Mouse (Mus musculus) midbrain, embryonic 12.5 days (tissue): ENCODE data around the gene Tbc1d17. TPM values are rescaled to one million over a fixed set of nuclear protein-coding genes. Genes with fewer than 3 reads are reported as not detected.
A peak's percentile ranks its signal among the peaks of the same experiment; 100 is the strongest.

Experiments
- ATAC-seq: fragments of 200-750 bp; cut with Nextera tagmentation; 2 replicates; pipeline ENCODE4 v1.8.0; 2017; ENCODE audit warnings: low read depth, moderate TSS enrichment, moderate library complexity; ENCODE audit not compliant: low FRiP score
- H3K27ac ChIP-seq: fragments of 300-500 bp; sonication (generic); replicated peaks from 2 replicates; pipeline ENCODE4 v1.5.1; 2016; ENCODE audit warnings: mild to moderate bottlenecking
- H3K27me3 ChIP-seq: fragments of 300-500 bp; sonication (generic); 2 replicates; pipeline ENCODE4 v1.6.1; 2016; ENCODE audit warnings: mild to moderate bottlenecking
- H3K36me3 ChIP-seq: fragments of 300-500 bp; sonication (generic); 2 replicates; pipeline ENCODE4 v1.6.1; 2016
- H3K4me1 ChIP-seq: fragments of 300-500 bp; sonication (generic); 2 replicates; pipeline ENCODE4 v1.6.1; 2016
- H3K4me2 ChIP-seq: fragments of 300-500 bp; sonication (generic); replicated peaks from 2 replicates; pipeline ENCODE4 v1.6.1; 2016; ENCODE audit warnings: mild to moderate bottlenecking, moderate library complexity
- H3K4me3 ChIP-seq: fragments of 300-500 bp; sonication (generic); 2 replicates; pipeline ENCODE4 v1.5.1; 2016; ENCODE audit warnings: mild to moderate bottlenecking
- H3K9ac ChIP-seq: fragments of 300-500 bp; sonication (generic); replicated peaks from 2 replicates; pipeline ENCODE4 v1.6.1; 2016; ENCODE audit warnings: mild to moderate bottlenecking, moderate library complexity
- H3K9me3 ChIP-seq: fragments of 300-500 bp; sonication (generic); 2 replicates; pipeline ENCODE4 v1.6.1; 2016; ENCODE audit warnings: mild to moderate bottlenecking
- WGBS: fragments of 180-500 bp; shearing (Covaris S2); methylation state at CpG from one replicate; pipeline ENCODE4 v1.1.7; 2016; 5-methylcytosine and 5-hydroxymethylcytosine counted together
- polyA plus RNA-seq: library from polyadenylated mRNA; unstranded; fragments of >200 nt; fragmentation: Nextera tagmentation; extraction: Ambion mirVana; gene quantifications from 2 replicates; pipeline ENCODE4 v1.2.1, GENCODE M21; 2016

The Tbc1d17 gene
- polyA plus RNA-seq, 1 experiment from 2014 or later: 101 TPM

DNA sequence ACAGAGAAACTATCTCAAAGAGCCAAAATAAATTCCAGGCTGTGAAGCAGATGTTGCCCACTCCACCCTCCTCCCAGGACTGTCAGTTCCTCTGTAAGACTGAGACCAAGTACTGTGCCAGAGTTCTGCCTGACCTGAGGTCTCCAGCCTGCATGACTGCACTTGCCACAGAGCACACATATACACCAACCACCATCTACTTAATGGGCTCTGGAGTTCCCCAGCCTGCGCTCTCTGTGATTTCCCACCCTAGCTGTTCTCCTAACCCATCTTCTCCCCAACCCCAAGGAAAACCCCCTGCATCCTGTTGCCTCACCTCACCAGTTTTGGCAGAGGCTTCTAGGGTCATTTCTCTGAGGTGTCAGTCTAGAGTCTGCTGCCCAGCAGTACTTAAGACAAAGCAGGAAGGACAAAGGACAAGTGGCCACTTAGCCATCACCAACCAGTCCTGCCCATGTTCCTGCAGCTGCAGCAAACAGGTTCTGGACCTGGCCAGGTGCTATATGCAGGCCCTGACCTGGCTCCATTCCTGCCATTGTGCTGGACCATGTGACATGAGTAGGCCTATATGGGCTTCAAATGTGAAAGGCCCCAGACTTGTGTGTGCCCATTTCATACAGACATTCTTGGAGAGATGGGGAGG, 13.4 kb downstream of the Tbc1d17 start:
- H3K9ac ChIP-seq: no peak overlapping the region
- H3K4me1 ChIP-seq: peaks cover 12% of the 10 kb centered on the region
- no peak overlapping the region for H3K27ac ChIP-seq
- no peak overlapping the region for H3K4me3 ChIP-seq
- no peak for ATAC-seq
- 100% methylated on average over 1 of the region's 1 CpGs for WGBS
- H3K4me2 ChIP-seq: no peak overlapping the region
- H3K27me3 ChIP-seq: peaks cover 28% of the 10 kb centered on the region
- H3K9me3 ChIP-seq: no peaks in the 10 kb centered on the region
- H3K36me3 ChIP-seq: peaks cover 19% of the 10 kb centered on the region

DNA sequence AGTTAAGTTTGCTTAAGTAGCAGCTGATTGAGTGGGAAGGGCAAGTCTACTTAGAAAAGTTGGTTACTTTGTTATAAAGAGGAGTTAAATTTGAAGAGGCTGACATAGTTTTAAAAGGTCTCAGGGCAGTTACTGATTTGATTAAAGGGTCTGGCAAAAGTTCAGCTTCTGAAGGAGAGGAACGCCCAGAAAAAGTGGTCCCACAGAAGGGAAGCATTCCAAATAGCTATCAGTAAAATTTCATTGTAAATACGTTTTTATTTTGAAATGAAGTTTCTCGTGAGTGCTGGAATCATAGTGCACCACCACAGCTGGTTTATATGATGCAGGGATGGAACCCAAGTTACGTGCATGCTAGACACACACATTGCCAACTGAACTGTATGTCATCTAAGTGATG, 16.1 kb downstream of the Tbc1d17 start:
- ATAC-seq: no peak
- Histone ChIP-seq H3K36me3 (peaks cover 44% of the 10 kb centered on the region), H3K27ac (no peak overlapping the region), H3K9ac (no peak overlapping the region), H3K4me2 (no peak overlapping the region), H3K4me3 (no peak overlapping the region), H3K27me3 (peaks cover under 1% of the 10 kb centered on the region; the same call in 1 of the 2 replicates), H3K9me3 (no peaks in the 10 kb centered on the region), H3K4me1 (no peaks in the 10 kb centered on the region)
- 90% methylated on average over 4 of the region's 4 CpGs for WGBS

DNA sequence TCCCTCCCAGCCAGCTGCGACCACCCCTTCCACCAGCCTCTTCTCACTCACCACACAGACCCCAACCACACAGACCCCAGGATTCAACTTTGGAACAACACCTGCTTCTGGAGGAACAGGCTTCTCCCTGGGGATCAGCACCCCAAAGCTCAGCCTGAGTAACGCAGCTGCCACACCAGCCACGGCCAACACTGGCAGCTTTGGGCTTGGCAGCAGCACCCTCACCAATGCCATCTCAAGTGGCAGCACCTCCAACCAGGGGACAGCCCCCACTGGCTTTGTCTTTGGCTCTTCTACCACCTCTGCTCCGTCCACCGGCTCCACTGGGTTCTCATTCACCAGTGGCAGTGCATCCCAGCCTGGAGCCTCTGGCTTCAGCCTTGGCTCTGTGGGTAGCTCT, 20.2 kb downstream of the Tbc1d17 start:
- Histone ChIP-seq H3K4me3 (no peak overlapping the region), H3K9me3 (no peaks in the 10 kb centered on the region), H3K36me3 (peaks cover 48% of the 10 kb centered on the region), H3K27me3 (no peaks in the 10 kb centered on the region), H3K4me2 (no peak overlapping the region), H3K9ac (no peak overlapping the region), H3K27ac (no peak overlapping the region), H3K4me1 (peaks cover 13% of the 10 kb centered on the region; the same call in 1 of the 2 replicates)
- WGBS: 96% methylated on average over 5 of the region's 5 CpGs
- ATAC-seq: no peak

DNA sequence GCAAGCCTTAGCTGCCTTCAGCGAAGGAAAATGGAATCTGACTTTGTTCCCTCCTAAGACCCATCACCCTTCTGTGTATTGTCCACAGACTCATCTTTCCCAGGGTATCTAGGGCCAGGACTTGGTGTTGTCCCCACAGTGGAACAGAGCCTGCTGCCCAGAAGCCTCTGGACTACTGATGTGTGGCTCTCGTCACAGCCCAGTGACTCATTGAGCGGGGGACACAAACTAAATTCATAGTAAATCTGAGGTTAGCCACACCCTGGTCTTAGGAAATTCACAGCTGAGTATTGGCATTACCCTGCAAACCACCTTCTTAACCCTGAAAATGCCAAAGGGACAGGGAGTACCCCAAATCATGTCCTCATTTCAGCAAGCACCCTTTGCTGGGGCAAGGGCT, 22.1 kb downstream of the Tbc1d17 start:
- H3K9me3 ChIP-seq: no peaks in the 10 kb centered on the region

DNA sequence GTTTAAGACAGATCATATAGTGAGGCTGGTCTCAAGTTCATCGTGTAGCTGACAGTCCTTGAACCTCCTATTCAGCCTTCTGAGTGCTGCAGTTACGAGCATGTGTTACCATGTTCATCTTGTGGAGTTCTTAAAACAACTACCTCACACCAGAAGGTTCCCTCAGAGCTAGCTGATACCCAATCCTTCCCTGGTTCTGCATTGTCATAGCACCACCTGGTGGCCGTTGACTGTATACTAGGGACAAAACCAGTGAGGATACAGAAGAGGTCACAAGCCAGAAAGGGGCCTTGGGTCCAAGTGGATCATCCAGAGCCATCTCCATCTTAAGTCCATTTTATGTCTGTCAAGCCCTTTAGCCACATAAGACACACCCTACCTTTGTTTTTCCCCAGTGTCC, 24.0 kb downstream of the Tbc1d17 start:
- Histone ChIP-seq H3K9ac (no peak overlapping the region), H3K27me3 (no peaks in the 10 kb centered on the region), H3K27ac (no peak overlapping the region), H3K4me1 (peaks cover 27% of the 10 kb centered on the region), H3K4me3 (no peak overlapping the region), H3K4me2 (no peak overlapping the region), H3K36me3 (peaks cover 24% of the 10 kb centered on the region), H3K9me3 (no peaks in the 10 kb centered on the region)
- 0 out of 2 replicates have a peak, but pooled peaks have one; percentile 12 for ATAC-seq
- 37% methylated on average over 3 of the region's 3 CpGs for WGBS

More for the DNA sequence above, 22.1 kb downstream of the Tbc1d17 start:
- no peak overlapping the region for H3K27ac ChIP-seq
- no peak overlapping the region for H3K4me3 ChIP-seq
- peaks cover 17% of the 10 kb centered on the region for H3K4me1 ChIP-seq
- ATAC-seq: no peak
- H3K4me2 ChIP-seq: no peak overlapping the region
- 90% methylated on average over 3 of the region's 3 CpGs for WGBS
- H3K9ac ChIP-seq: no peak overlapping the region
- H3K27me3 ChIP-seq: no peaks in the 10 kb centered on the region
- H3K36me3 ChIP-seq: peaks cover 42% of the 10 kb centered on the region

DNA sequence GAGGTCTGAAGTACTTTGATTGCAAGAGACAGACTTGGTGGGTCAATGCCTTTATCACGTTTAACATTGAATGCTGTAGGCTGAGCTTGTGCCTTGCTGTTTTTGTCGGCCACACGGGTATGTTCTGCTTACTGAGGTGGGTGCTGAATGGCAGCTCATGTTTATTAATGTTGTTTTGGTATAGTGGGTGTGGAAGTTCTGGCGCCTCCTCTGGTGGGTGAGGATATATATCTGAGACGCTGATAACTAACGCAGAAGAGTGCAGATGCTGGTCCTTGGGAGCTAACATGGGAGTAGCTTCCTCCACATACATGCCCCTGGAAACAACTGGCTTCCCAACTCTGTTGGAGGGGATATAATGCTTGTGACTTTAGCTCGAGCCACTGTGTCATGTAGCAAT, 25.5 kb downstream of the Tbc1d17 start:
- Histone ChIP-seq H3K27me3 (no peaks in the 10 kb centered on the region), H3K36me3 (peaks cover 10% of the 10 kb centered on the region), H3K9me3 (no peaks in the 10 kb centered on the region), H3K9ac (no peak overlapping the region), H3K4me1 (peaks cover 42% of the 10 kb centered on the region), H3K4me2 (no peak overlapping the region), H3K27ac (no peak overlapping the region), H3K4me3 (no peak overlapping the region)
- WGBS: 39% methylated on average over 7 of the region's 7 CpGs
- no peak for ATAC-seq

DNA sequence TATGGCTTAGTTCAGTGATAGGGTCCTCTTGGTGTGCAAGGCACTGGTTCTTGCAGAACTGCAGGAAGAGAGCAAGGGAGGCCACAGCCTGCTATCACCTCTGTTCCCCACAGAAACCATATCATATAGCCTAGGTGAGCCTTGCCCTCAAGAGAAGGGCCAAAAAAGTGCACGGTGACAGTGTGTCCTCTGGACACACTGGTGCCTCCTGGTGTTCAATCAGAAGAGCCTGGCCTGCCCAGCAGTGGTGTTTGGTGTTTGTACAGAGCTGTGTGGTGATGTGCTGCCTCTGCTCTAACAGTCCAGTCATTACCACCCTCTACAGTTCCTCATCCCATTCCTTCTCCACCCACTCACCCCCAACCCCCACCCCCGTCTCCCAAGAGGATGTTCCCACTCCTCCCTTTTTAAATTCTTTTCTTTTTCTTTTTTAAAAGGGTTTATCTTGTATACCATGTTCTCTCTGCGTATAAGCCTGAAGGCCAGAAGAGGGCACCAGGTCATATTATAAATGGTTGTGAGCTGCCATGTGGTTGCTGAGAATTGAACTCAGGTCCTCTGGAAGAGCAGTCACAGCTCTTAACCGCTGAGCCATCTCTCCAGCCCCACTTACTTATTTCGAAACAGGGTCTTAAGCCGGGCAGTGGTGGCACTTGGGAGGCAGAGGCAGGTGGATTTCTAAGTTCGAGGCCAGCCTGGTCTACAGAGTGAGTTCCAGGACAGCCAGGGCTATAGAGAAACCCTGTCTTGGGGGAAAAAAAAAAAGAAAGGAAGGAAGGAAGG, 27.0 kb downstream of the Tbc1d17 start:
- Histone ChIP-seq H3K9me3 (no peaks in the 10 kb centered on the region), H3K9ac (no peak overlapping the region), H3K36me3 (peaks cover 7% of the 10 kb centered on the region; the same call in 1 of the 2 replicates), H3K4me2 (no peak overlapping the region), H3K4me1 (peaks cover 57% of the 10 kb centered on the region), H3K27me3 (no peaks in the 10 kb centered on the region), H3K4me3 (no peak overlapping the region), H3K27ac (no peak overlapping the region)
- WGBS: 88% methylated on average over 7 of the region's 7 CpGs
- no peak for ATAC-seq

DNA sequence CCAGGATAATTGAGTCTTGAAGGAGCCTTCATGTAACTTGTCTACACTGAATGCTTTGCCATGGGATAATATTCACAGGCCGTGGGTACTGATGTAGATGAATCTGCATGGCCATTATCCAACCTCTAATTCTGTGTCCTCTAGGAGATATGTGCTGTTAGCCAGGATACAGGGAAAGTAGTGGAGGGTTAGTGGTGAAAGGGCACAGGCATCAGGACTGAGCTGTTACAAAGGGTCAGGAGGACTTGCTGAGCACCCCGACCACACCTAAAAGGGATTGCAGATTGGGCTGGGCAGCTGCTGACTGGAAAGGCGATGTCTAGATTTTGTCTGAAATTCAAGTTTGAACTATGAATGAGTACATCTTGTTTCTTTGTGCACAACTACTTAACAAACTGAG, 28.4 kb downstream of the Tbc1d17 start:
- H3K4me1 ChIP-seq: peaks cover 57% of the 10 kb centered on the region
- H3K4me2 ChIP-seq: no peak overlapping the region; the same call in 1 of the 2 replicates

DNA sequence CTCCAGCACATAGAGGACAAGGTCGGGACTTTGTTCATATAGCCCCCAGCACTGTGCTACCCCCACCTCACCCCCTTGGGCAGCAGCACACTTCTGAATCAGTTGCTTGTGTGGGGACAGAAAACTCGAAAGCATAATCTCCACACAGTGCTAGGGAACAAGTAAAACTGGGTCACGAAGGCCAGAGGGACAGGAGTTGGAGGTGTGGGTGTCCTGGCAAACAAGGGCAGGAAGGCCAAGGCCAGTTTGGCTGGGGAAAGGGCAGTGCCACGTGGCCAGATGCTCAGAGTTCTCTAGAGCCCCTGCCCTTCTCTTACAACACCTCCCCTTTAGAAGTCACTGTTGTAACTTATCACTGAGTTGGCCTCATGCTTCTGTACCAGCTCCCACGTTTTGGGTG, 29.0 kb downstream of the Tbc1d17 start:
- H3K4me2 ChIP-seq: peak overlapping the region; percentile 87; the same call in 1 of the 2 replicates
- 72% methylated on average over 5 of the region's 5 CpGs for WGBS
- H3K27ac ChIP-seq: no peak overlapping the region
- H3K4me3 ChIP-seq: no peak overlapping the region
- no peak for ATAC-seq
- H3K9me3 ChIP-seq: no peaks in the 10 kb centered on the region
- 0 out of 2 replicates have a peak overlapping the region, but pooled peaks have one; percentile 24 for H3K9ac ChIP-seq
- 0 out of 2 replicates have a peak, but pooled peaks cover 3% of the 10 kb centered on the region for H3K36me3 ChIP-seq
- H3K27me3 ChIP-seq: no peaks in the 10 kb centered on the region
- peaks cover 59% of the 10 kb centered on the region for H3K4me1 ChIP-seq

More for the DNA sequence above, 28.4 kb downstream of the Tbc1d17 start:
- H3K27ac ChIP-seq: no peak overlapping the region
- ATAC-seq: no peak
- 0 out of 2 replicates have a peak, but pooled peaks cover 3% of the 10 kb centered on the region for H3K36me3 ChIP-seq
- H3K27me3 ChIP-seq: no peaks in the 10 kb centered on the region
- H3K9ac ChIP-seq: no peak overlapping the region
- H3K4me3 ChIP-seq: no peak overlapping the region
- H3K9me3 ChIP-seq: no peaks in the 10 kb centered on the region
- WGBS: 75% methylated on average over 3 of the region's 3 CpGs

DNA sequence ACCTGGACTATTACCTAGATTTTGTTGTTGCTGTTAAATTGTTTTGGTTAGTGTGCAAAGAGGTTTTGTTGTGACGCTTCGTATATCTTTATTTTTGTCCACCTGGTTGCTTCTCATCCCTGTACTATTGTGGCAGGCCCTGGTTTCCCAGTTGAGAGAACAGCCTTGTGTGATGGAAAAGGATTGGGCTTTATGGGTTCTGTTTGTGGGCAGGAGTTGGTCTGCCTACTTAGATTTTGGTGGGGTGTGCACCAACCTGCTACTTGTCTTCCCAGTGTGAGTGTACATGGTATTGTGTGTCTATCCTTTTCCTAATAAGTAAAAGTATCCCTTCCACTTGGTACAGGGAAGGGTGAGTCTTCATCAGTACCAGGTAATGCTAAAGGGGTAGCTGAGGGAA, 29.5 kb downstream of the Tbc1d17 start:
- H3K4me3 ChIP-seq: peak overlapping the region; percentile 89; the same call in 1 of the 2 replicates

DNA sequence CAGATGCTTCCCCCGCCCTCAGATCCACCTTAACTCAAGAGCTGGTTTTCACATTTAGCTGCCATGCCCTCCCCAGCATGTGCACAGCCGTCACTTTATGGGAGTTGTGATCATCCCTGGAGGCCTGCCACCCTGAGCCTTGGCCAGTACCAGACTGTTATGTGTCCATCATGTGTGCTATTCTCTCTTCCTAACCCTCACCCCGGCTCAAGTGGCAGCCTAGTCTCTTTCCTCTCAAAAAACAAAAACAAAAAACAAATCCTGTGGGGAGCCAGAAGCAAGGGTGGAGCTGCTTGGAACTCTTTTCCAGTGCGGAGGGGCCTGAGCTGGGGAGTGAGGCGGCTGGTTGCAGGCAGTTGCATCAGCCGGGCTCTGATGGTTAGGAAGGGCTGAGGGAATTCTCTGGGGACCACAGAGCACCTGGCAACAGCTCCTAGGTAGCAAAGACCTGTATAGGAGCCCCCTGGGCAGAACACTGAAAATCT, 30.1 kb downstream of the Tbc1d17 start:
- Histone ChIP-seq H3K9ac (peak overlapping the region; percentile 46), H3K9me3 (no peaks in the 10 kb centered on the region), H3K27me3 (no peaks in the 10 kb centered on the region), H3K4me2 (peak overlapping the region; percentile 87), H3K4me1 (peaks cover 57% of the 10 kb centered on the region), H3K27ac (0 out of 2 replicates have a peak overlapping the region, but pooled peaks have one; percentile 16), H3K4me3 (peak overlapping the region; percentile 89), H3K36me3 (0 out of 2 replicates have a peak, but pooled peaks cover 3% of the 10 kb centered on the region)
- 40% methylated on average over 6 of the region's 6 CpGs for WGBS
- no peak for ATAC-seq

More for the DNA sequence above, 29.5 kb downstream of the Tbc1d17 start:
- Histone ChIP-seq H3K27ac (0 out of 2 replicates have a peak overlapping the region, but pooled peaks have one; percentile 16), H3K4me1 (peaks cover 59% of the 10 kb centered on the region), H3K4me2 (peak overlapping the region; percentile 87), H3K27me3 (no peaks in the 10 kb centered on the region), H3K9me3 (no peaks in the 10 kb centered on the region), H3K9ac (peak overlapping the region; percentile 46; the same call in 1 of the 2 replicates), H3K36me3 (0 out of 2 replicates have a peak, but pooled peaks cover 3% of the 10 kb centered on the region)
- ATAC-seq: no peak
- 93% methylated on average over 2 of the region's 2 CpGs for WGBS

DNA sequence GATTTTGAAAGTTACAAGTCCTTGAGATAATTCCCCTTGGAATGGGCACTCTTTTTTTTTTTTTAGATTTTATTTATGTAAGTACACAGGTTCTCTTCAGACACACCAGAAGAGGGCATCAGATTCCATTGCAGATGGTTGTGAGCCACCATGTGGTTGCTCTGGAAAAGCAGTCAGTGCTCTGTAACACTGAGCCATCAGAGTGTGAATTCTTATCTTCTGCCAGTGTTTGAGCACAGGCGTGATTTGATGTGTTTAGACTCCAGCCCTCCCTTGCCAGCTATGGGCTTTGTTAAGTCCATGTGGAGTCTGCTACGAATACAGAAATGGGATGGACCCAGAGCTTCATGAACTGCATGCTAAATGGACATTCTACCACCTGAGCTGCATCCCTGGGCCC, 30.7 kb downstream of the Tbc1d17 start:
- WGBS: 41% methylated on average over 2 of the region's 2 CpGs
- no peaks in the 10 kb centered on the region for H3K9me3 ChIP-seq

More for the DNA sequence above, 30.7 kb downstream of the Tbc1d17 start:
- Histone ChIP-seq H3K9ac (peak overlapping the region; percentile 90), H3K4me3 (peak overlapping the region; percentile 89), H3K36me3 (0 out of 2 replicates have a peak, but pooled peaks cover 3% of the 10 kb centered on the region), H3K27me3 (no peaks in the 10 kb centered on the region), H3K4me1 (peaks cover 54% of the 10 kb centered on the region), H3K27ac (no peak overlapping the region), H3K4me2 (peak overlapping the region; percentile 87)
- no peak for ATAC-seq
